ENCODE assay signal across 17 mouse cellular contexts in the genomic region with DNA sequence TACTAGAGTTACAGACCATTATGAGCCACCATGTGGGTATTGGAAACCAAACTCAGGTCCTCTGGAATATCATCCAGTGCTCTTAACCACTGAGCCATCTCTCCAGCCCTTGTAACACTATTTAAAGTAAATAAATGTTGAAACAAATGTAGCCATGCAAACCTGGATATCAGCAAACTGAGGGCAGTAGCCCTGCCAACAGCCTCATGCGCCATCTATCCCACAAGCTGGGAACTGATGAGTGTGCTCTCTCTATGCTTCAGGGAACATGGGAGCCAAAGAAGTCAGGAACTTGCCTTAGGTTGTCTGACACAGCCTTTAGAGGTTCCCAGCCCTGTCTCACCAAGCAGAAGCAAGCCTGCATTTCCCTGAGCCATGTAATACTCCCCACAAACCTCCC. TPM values are rescaled to one million over a fixed set of nuclear protein-coding genes. Genes with fewer than 3 reads are reported as not detected.
DNase-seq lines count a peak whose midpoint lies in the region; ATAC-seq and TF ChIP-seq lines count a peak whose summit lies in the region.
"Had no signal": no experiment of that assay in that cellular context is flagged by ENCODE, and none has a peak within 500 bp of the region (broad histone marks: within the 10 kb centered on the region; RNA-seq: fewer than 3 reads in every experiment).

No protein-coding gene starts in this region.

- H3K4me3 ChIP-seq in forebrain, postnatal 0 days (ENCODE audit: low read depth, low read length) = no peak overlapping the region
- H3K4me3 ChIP-seq in forebrain, embryonic 12.5 days (replicated peaks) = no peak overlapping the region
- no peak overlapping the region for H3K4me3 ChIP-seq in midbrain, embryonic 11.5 days (ENCODE audit: low read depth, low read length)
- no peak overlapping the region for H3K4me3 ChIP-seq in midbrain, embryonic 16.5 days (ENCODE audit: low read depth, low read length)
- no peak overlapping the region for H3K4me3 ChIP-seq in small intestine, adult 2 months (ENCODE audit: low read depth, low read length)
- H3K4me3 ChIP-seq: erythroblast, embryonic 14.5 days; heart, embryonic 15.5 days; limb, embryonic 10.5 days had no signal

- no peaks in the 10 kb centered on the region for H3K4me1 ChIP-seq in forebrain, postnatal 0 days (ENCODE audit: insufficient read depth)
- no peaks in the 10 kb centered on the region for H3K4me1 ChIP-seq in forebrain, embryonic 12.5 days
- H3K4me1 ChIP-seq in midbrain, embryonic 11.5 days (ENCODE audit: control insufficient read depth, insufficient read depth, low read length) = no peaks in the 10 kb centered on the region
- H3K4me1 ChIP-seq in midbrain, embryonic 16.5 days (ENCODE audit: control insufficient read depth, insufficient read depth, low read length) = no peaks in the 10 kb centered on the region
- H3K4me1 ChIP-seq in small intestine, adult 2 months (ENCODE audit: control insufficient read depth, insufficient read depth, insufficient read length, low read length) = no peaks in the 10 kb centered on the region
- H3K4me1 ChIP-seq: heart, embryonic 15.5 days; limb, embryonic 10.5 days had no signal

- 52% methylated on average over 1 of the region's 1 CpGs for WGBS in forebrain, postnatal 0 days
- WGBS in forebrain, embryonic 12.5 days = 92% methylated on average over 1 of the region's 1 CpGs
- WGBS in midbrain, embryonic 11.5 days = 63% methylated on average over 1 of the region's 1 CpGs
- 71% methylated on average over 1 of the region's 1 CpGs for WGBS in midbrain, embryonic 16.5 days
- WGBS in small intestine, adult 2 months = 82% methylated on average over 1 of the region's 1 CpGs

- no peak overlapping the region for H3K4me2 ChIP-seq in forebrain, postnatal 0 days (ENCODE audit: low read depth)
- no peak overlapping the region for H3K4me2 ChIP-seq in forebrain, embryonic 12.5 days
- H3K4me2 ChIP-seq in midbrain, embryonic 11.5 days = no peak overlapping the region
- H3K4me2 ChIP-seq in midbrain, embryonic 16.5 days (ENCODE audit: low read length) = no peak overlapping the region
- H3K4me2 ChIP-seq: heart, embryonic 15.5 days; hindbrain, embryonic 14.5 days had no signal

- no peak for DNase-seq in forebrain, postnatal 0 days
- DNase-seq in layer of hippocampus, adult 11-12 months (ENCODE audit: low spot score) = peak; percentile 41
- DNase-seq in layer of hippocampus, adult 9-10 months (ENCODE audit: low spot score) = no peak
- DNase-seq in midbrain, embryonic 11.5 days (ENCODE audit: low spot score, missing footprints) = peak; percentile 64
- no peak for DNase-seq in spleen, postnatal 10 days (ENCODE audit: low spot score in 2 of 2)
- DNase-seq: adrenal gland, postnatal 36 days; B cell, adult 2 months; embryo, embryonic 11 days; right cerebral cortex, postnatal 14 days; thymus, adult 2 months had no signal

- no peaks in the 10 kb centered on the region for H3K27me3 ChIP-seq in forebrain, postnatal 0 days (ENCODE audit: insufficient read depth, low read length)
- no peaks in the 10 kb centered on the region for H3K27me3 ChIP-seq in forebrain, embryonic 12.5 days
- no peaks in the 10 kb centered on the region for H3K27me3 ChIP-seq in midbrain, embryonic 11.5 days (ENCODE audit: control insufficient read depth, insufficient read depth, low read length)
- H3K27me3 ChIP-seq in midbrain, embryonic 16.5 days (ENCODE audit: control insufficient read depth, insufficient read depth, low read depth, low read length) = no peaks in the 10 kb centered on the region
- no peaks in the 10 kb centered on the region for H3K27me3 ChIP-seq in small intestine, adult 2 months (ENCODE audit: control insufficient read depth, insufficient read depth, low read length)
- H3K27me3 ChIP-seq: heart, embryonic 15.5 days had no signal

- TF ChIP-seq POLR2A in small intestine, adult 2 months (IDR thresholded peaks at IDR 0.05; ENCODE audit: low read depth, low read length) = no peak

- no peak for ATAC-seq in forebrain, postnatal 0 days
- no peak for ATAC-seq in forebrain, embryonic 12.5 days (ENCODE audit: low FRiP score)
- no peak for ATAC-seq in midbrain, embryonic 11.5 days (ENCODE audit: low FRiP score)
- no peak for ATAC-seq in midbrain, embryonic 16.5 days

- H3K9me3 ChIP-seq in forebrain, postnatal 0 days (ENCODE audit: low read length) = no peaks in the 10 kb centered on the region
- 0 out of 2 replicates have a peak, but pooled peaks cover 5% of the 10 kb centered on the region for H3K9me3 ChIP-seq in forebrain, embryonic 12.5 days
- H3K9me3 ChIP-seq in midbrain, embryonic 11.5 days (ENCODE audit: control insufficient read depth, low read length) = no peaks in the 10 kb centered on the region
- no peaks in the 10 kb centered on the region for H3K9me3 ChIP-seq in midbrain, embryonic 16.5 days (replicated peaks; ENCODE audit: control insufficient read depth, low read length, poor library complexity, severe bottlenecking)
- H3K9me3 ChIP-seq: heart, embryonic 15.5 days; limb, embryonic 10.5 days had no signal

- H3K9ac ChIP-seq in forebrain, postnatal 0 days = no peak overlapping the region
- no peak overlapping the region for H3K9ac ChIP-seq in forebrain, embryonic 12.5 days
- no peak overlapping the region for H3K9ac ChIP-seq in midbrain, embryonic 11.5 days (ENCODE audit: low read length)
- no peak overlapping the region for H3K9ac ChIP-seq in midbrain, embryonic 16.5 days (ENCODE audit: low read depth, low read length)
- H3K9ac ChIP-seq: heart, embryonic 15.5 days; hindbrain, embryonic 14.5 days had no signal

- H3K36me3 ChIP-seq in forebrain, postnatal 0 days (ENCODE audit: insufficient read depth) = no peaks in the 10 kb centered on the region
- no peaks in the 10 kb centered on the region for H3K36me3 ChIP-seq in forebrain, embryonic 12.5 days (replicated peaks)
- H3K36me3 ChIP-seq in midbrain, embryonic 11.5 days (ENCODE audit: control insufficient read depth, insufficient read depth, low read length) = no peaks in the 10 kb centered on the region
- H3K36me3 ChIP-seq in midbrain, embryonic 16.5 days (ENCODE audit: control insufficient read depth, insufficient read depth, low read length) = no peaks in the 10 kb centered on the region
- H3K36me3 ChIP-seq in small intestine, adult 2 months (ENCODE audit: control insufficient read depth, insufficient read depth, low read length) = no peaks in the 10 kb centered on the region
- H3K36me3 ChIP-seq: heart, embryonic 15.5 days; limb, embryonic 10.5 days had no signal

- H3K27ac ChIP-seq in forebrain, postnatal 0 days (ENCODE audit: low read depth, low read length) = no peak overlapping the region
- H3K27ac ChIP-seq in forebrain, embryonic 12.5 days = no peak overlapping the region
- H3K27ac ChIP-seq in midbrain, embryonic 11.5 days (ENCODE audit: low read depth, low read length) = no peak overlapping the region
- H3K27ac ChIP-seq in midbrain, embryonic 16.5 days (ENCODE audit: low read length) = no peak overlapping the region
- H3K27ac ChIP-seq in small intestine, adult 2 months (ENCODE audit: insufficient read depth, low read depth, low read length) = no peak overlapping the region
- H3K27ac ChIP-seq: heart, embryonic 15.5 days; hindbrain, embryonic 14.5 days; limb, embryonic 10.5 days had no signal

- peak; percentile 57 for TF ChIP-seq CTCF in forebrain, postnatal 0 days (IDR thresholded peaks at IDR 0.05; ENCODE audit: low read depth)
- peak; percentile 26; the same call in 1 of the 2 replicates for TF ChIP-seq CTCF in small intestine, adult 2 months (IDR thresholded peaks at IDR 0.05; ENCODE audit: extremely low read depth, insufficient read length, insufficient replicate concordance, low read depth, low read length)

RNA-seq across cellular contexts. Expression of gene Spns3, which starts 18.7 kb away (rescaled TPM):
- total RNA-seq in forebrain, postnatal 0 days (2014; rRNA removed) = 0.15 TPM in 1 of 2 replicates, not detected in the other
- 0.06 and 0.07 TPM in 2 replicates for polyA plus RNA-seq in forebrain, postnatal 0 days (2015; fragmentation: Nextera tagmentation; extraction: Ambion mirVana)
- polyA plus RNA-seq in forebrain, embryonic 12.5 days (2016; fragmentation: Nextera tagmentation; extraction: Ambion mirVana) = not detected in 2 replicates
- not detected in 2 replicates for polyA plus RNA-seq in midbrain, embryonic 11.5 days (2014; fragmentation: Nextera tagmentation; extraction: Ambion mirVana)
- 0.17 TPM in 1 of 2 replicates, not detected in the other for polyA plus RNA-seq in midbrain, embryonic 16.5 days (2015; fragmentation: Nextera tagmentation; extraction: Ambion mirVana)
- 2.2 and 8.5 TPM in 2 replicates for polyA plus RNA-seq in small intestine, adult 2 months (2012; rRNA removed)

RNA-seq across cellular contexts. Expression of gene Spns2, which starts 41.9 kb away (rescaled TPM):
- 38.8 and 40.1 TPM in 2 replicates for total RNA-seq in forebrain, postnatal 0 days (2014; rRNA removed)
- 6.5 and 6.7 TPM in 2 replicates for polyA plus RNA-seq in forebrain, postnatal 0 days (2015; fragmentation: Nextera tagmentation; extraction: Ambion mirVana)
- polyA plus RNA-seq in forebrain, embryonic 12.5 days (2016; fragmentation: Nextera tagmentation; extraction: Ambion mirVana) = 4.9 and 5.4 TPM in 2 replicates
- 4.0 and 4.7 TPM in 2 replicates for polyA plus RNA-seq in midbrain, embryonic 11.5 days (2014; fragmentation: Nextera tagmentation; extraction: Ambion mirVana)
- polyA plus RNA-seq in midbrain, embryonic 16.5 days (2015; fragmentation: Nextera tagmentation; extraction: Ambion mirVana) = 6.8 and 8.4 TPM in 2 replicates
- 65.9 and 77.7 TPM in 2 replicates for polyA plus RNA-seq in small intestine, adult 2 months (2012; rRNA removed)

Comparison
In these comparisons a context has a peak if more than half of its experiments do, and no peak if none do; other contexts are left out.
1. DNase-seq: peak in layer of hippocampus, adult 11-12 months (single experiment) and midbrain, embryonic 11.5 days (single experiment); none in forebrain, postnatal 0 days (single experiment), layer of hippocampus, adult 9-10 months (single experiment) and spleen, postnatal 10 days (0 of 2).